Mouse (Mus musculus): Measurements from ENCODE around the gene Ak7. TPM values are rescaled to one million over a fixed set of nuclear protein-coding genes. Genes with fewer than 3 reads are reported as not detected.
A peak's percentile ranks its signal among the peaks of the same experiment; 100 is the strongest.

The Ak7 gene
- polyA plus RNA-seq, 1 experiment, result not detected

GRCm38 (mm10) chr12:105689435-105689834 lies 16.3 kb upstream of the Ak7 start:
- H3K9me3 ChIP-seq, result no peaks in the 10 kb centered on the region
- no peak overlapping the region for H3K4me3 ChIP-seq (replicated peaks)
- peaks cover 45% of the 10 kb centered on the region for H3K4me1 ChIP-seq
- peaks cover 64% of the 10 kb centered on the region for H3K36me3 ChIP-seq (replicated peaks; ENCODE audit: low read length)
- no peaks in the 10 kb centered on the region for H3K27me3 ChIP-seq (replicated peaks)
- no peak for TF ChIP-seq GATA1 (IDR thresholded peaks at IDR 0.05; ENCODE audit: borderline replicate concordance, low read length)
- no peak for TF ChIP-seq FLI1 (IDR thresholded peaks at IDR 0.05; ENCODE audit: low read length)

DNA sequence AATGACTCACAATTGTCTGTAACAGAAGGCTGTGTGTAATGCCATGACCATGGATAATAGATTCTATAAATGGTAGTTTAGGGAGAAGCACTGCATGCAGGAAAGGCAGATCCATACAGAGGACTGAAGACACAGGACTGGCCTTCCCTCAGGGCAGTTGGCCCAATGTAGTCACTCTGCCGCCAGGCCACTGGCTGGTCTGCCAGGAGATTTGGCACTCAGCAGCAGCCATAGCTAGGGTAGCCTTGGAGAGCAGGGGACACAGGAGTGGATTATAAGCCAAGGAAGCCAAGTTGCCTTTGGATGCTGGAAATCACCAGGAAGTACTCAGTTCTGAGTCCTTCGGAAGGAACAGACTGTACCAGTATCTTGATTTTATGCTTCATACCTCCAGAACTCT lies 11.8 kb upstream of the Ak7 start:
- Histone ChIP-seq H3K9me3 (no peaks in the 10 kb centered on the region), H3K27me3 (replicated peaks) (no peaks in the 10 kb centered on the region), H3K4me1 (peaks cover 23% of the 10 kb centered on the region), H3K4me3 (replicated peaks) (no peak overlapping the region), H3K36me3 (replicated peaks; ENCODE audit: low read length) (peaks cover 85% of the 10 kb centered on the region)
- no peak for TF ChIP-seq GATA1 (IDR thresholded peaks at IDR 0.05; ENCODE audit: borderline replicate concordance, low read length)
- TF ChIP-seq FLI1 (IDR thresholded peaks at IDR 0.05; ENCODE audit: low read length), result no peak

DNA sequence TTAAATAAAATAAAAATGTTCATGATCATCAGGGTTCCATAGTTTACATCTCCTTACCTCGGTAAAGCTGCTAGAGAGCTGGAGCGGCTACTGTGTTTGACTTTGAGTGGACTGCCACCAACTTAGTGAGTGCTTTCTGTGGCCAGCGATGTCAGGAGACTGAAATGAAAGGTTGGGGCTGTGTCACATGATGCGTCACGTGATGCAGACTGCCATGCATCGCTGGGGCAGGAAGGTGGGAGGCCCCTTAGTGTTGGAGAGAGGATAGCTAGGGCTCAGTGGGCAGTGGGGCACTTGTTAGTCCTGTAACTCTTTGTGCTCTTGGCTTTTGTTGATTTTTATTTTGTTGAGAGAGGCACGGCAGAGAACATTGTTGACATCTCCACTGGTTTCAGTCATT lies 9.9 kb upstream of the Ak7 start:
- Histone ChIP-seq H3K36me3 (replicated peaks; ENCODE audit: low read length) (peaks cover 84% of the 10 kb centered on the region), H3K4me3 (replicated peaks) (no peak overlapping the region), H3K27me3 (replicated peaks) (no peaks in the 10 kb centered on the region), H3K4me1 (peaks cover 18% of the 10 kb centered on the region), H3K9me3 (no peaks in the 10 kb centered on the region)
- TF ChIP-seq FLI1 (IDR thresholded peaks at IDR 0.05; ENCODE audit: low read length) (no peak), GATA1 (IDR thresholded peaks at IDR 0.05; ENCODE audit: borderline replicate concordance, low read length) (no peak)

GRCm38 (mm10) chr12:105697104-105697780 lies 8.5 kb upstream of the Ak7 start:
- no peaks in the 10 kb centered on the region for H3K27me3 ChIP-seq (replicated peaks)
- no peak overlapping the region for H3K4me3 ChIP-seq (replicated peaks)
- peaks cover 83% of the 10 kb centered on the region for H3K36me3 ChIP-seq (replicated peaks; ENCODE audit: low read length)
- H3K4me1 ChIP-seq, result peaks cover 18% of the 10 kb centered on the region
- no peaks in the 10 kb centered on the region for H3K9me3 ChIP-seq
- TF ChIP-seq FLI1 (IDR thresholded peaks at IDR 0.05; ENCODE audit: low read length) (no peak), GATA1 (IDR thresholded peaks at IDR 0.05; ENCODE audit: borderline replicate concordance, low read length) (no peak)

- Histone ChIP-seq H3K36me3 (replicated peaks; ENCODE audit: low read length) (peaks cover 75% of the 10 kb centered on the region), H3K4me1 (peaks cover 28% of the 10 kb centered on the region), H3K27me3 (replicated peaks) (no peaks in the 10 kb centered on the region), H3K9me3 (no peaks in the 10 kb centered on the region), H3K4me3 (replicated peaks) (no peak overlapping the region)
- TF ChIP-seq FLI1 (IDR thresholded peaks at IDR 0.05; ENCODE audit: low read length) (no peak), GATA1 (IDR thresholded peaks at IDR 0.05; ENCODE audit: borderline replicate concordance, low read length) (no peak)
Observed at GRCm38 (mm10) chr12:105700433-105700832, 5.3 kb upstream of the Ak7 start.

- TF ChIP-seq FLI1 (IDR thresholded peaks at IDR 0.05; ENCODE audit: low read length) (no peak), GATA1 (IDR thresholded peaks at IDR 0.05; ENCODE audit: borderline replicate concordance, low read length) (no peak)
- H3K4me1 ChIP-seq, result peaks cover 47% of the 10 kb centered on the region
- no peaks in the 10 kb centered on the region for H3K9me3 ChIP-seq
- H3K36me3 ChIP-seq (replicated peaks; ENCODE audit: low read length), result no peaks in the 10 kb centered on the region
- peaks cover 14% of the 10 kb centered on the region for H3K27me3 ChIP-seq (replicated peaks)
- peak overlapping the region; percentile 81 for H3K4me3 ChIP-seq (replicated peaks)
Observed at GRCm38 (mm10) chr12:105718616-105719015, 12.8 kb downstream of the Ak7 start.

DNA sequence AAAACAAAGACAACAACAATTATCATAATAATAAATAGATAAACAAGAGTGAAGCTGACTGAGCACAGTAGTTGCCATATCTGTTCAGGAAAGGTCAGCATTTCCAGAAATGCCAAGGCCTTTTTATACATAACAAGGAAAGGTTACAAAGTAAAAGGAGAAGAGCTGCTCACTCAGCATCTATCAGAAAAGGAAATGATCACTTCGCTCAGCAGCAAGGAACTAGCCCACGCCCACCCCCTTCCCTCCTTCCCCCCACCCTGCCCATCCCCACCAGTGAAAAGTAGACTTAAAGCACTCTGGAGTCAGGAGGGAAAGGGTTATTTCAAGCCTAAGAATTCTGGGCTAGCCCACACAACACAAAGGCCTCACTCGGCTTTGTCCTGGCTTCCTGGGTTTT lies 14.4 kb downstream of the Ak7 start:
- H3K4me3 ChIP-seq (replicated peaks), result no peak overlapping the region
- TF ChIP-seq FLI1 (IDR thresholded peaks at IDR 0.05; ENCODE audit: low read length), result no peak
- TF ChIP-seq GATA1 (IDR thresholded peaks at IDR 0.05; ENCODE audit: borderline replicate concordance, low read length), result no peak
- H3K9me3 ChIP-seq, result no peaks in the 10 kb centered on the region
- no peaks in the 10 kb centered on the region for H3K36me3 ChIP-seq (replicated peaks; ENCODE audit: low read length)
- peaks cover 63% of the 10 kb centered on the region for H3K4me1 ChIP-seq
- H3K27me3 ChIP-seq (replicated peaks), result peaks cover 7% of the 10 kb centered on the region

GRCm38 (mm10) chr12:105721452-105722132 lies 15.8 kb downstream of the Ak7 start:
- H3K4me1 ChIP-seq, result peaks cover 75% of the 10 kb centered on the region
- no peak overlapping the region for H3K4me3 ChIP-seq (replicated peaks)
- H3K9me3 ChIP-seq, result no peaks in the 10 kb centered on the region
- TF ChIP-seq FLI1 (IDR thresholded peaks at IDR 0.05; ENCODE audit: low read length) (no peak), GATA1 (IDR thresholded peaks at IDR 0.05; ENCODE audit: borderline replicate concordance, low read length) (no peak)
- no peaks in the 10 kb centered on the region for H3K36me3 ChIP-seq (replicated peaks; ENCODE audit: low read length)
- H3K27me3 ChIP-seq (replicated peaks), result peaks cover 6% of the 10 kb centered on the region

GRCm38 (mm10) chr12:105722657-105723056 lies 16.9 kb downstream of the Ak7 start:
- TF ChIP-seq FLI1 (IDR thresholded peaks at IDR 0.05; ENCODE audit: low read length), result no peak
- no peak for TF ChIP-seq GATA1 (IDR thresholded peaks at IDR 0.05; ENCODE audit: borderline replicate concordance, low read length)
- Histone ChIP-seq H3K9me3 (no peaks in the 10 kb centered on the region), H3K4me3 (replicated peaks) (no peak overlapping the region), H3K36me3 (replicated peaks; ENCODE audit: low read length) (no peaks in the 10 kb centered on the region), H3K27me3 (replicated peaks) (peaks cover 6% of the 10 kb centered on the region), H3K4me1 (peaks cover 82% of the 10 kb centered on the region)

DNA sequence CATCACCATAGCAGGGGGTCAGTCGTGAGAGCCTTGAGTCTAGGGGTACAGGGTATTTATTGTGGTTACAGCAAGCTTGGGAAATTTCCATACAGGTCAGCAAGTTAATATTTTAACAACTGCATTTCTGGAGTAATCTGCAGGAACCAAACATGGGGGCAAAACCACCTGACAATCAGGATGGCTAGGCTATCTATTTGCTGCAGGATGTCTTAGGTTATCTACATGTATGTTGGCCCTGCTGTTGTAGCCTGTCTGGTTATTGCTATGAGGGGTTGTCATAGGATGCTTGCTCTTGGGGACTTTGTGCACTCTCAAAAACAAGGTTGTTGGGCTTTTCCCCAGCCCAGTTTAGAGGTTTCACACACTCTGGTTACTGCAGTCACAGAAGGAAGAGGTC lies 18.8 kb downstream of the Ak7 start:
- no peaks in the 10 kb centered on the region for H3K36me3 ChIP-seq (replicated peaks; ENCODE audit: low read length)
- peaks cover 76% of the 10 kb centered on the region for H3K4me1 ChIP-seq
- no peak overlapping the region for H3K4me3 ChIP-seq (replicated peaks)
- no peaks in the 10 kb centered on the region for H3K9me3 ChIP-seq
- H3K27me3 ChIP-seq (replicated peaks), result no peaks in the 10 kb centered on the region
- TF ChIP-seq GATA1 (IDR thresholded peaks at IDR 0.05; ENCODE audit: borderline replicate concordance, low read length), result no peak; the same call in 2 of the 3 replicates
- no peak for TF ChIP-seq FLI1 (IDR thresholded peaks at IDR 0.05; ENCODE audit: low read length)
